Comparison of ENCODE assay signal across 8 mouse cellular contexts in genomic region chr12:87300441-87300690, GRCm38 (mm10). TPM values are rescaled to one million over a fixed set of nuclear protein-coding genes. Genes with fewer than 3 reads are reported as not detected.
DNase-seq lines count a peak whose midpoint lies in the region; ATAC-seq and TF ChIP-seq lines count a peak whose summit lies in the region.

No protein-coding gene starts in this region.

- ATAC-seq in lung, embryonic 16.5 days (ENCODE audit: low read depth): no peak
- ATAC-seq in forebrain, embryonic 12.5 days (ENCODE audit: low FRiP score): 0 out of 2 replicates have a peak, but pooled peaks have one; percentile 10

- H3K9ac ChIP-seq in lung, embryonic 16.5 days (ENCODE audit: low read length): peak overlapping the region; percentile 76
- peak overlapping the region; percentile 74; the same call in 1 of the 2 replicates for H3K9ac ChIP-seq in forebrain, embryonic 12.5 days

- H3K36me3 ChIP-seq in lung, embryonic 16.5 days (ENCODE audit: control insufficient read depth, insufficient read depth, low read length): no peaks in the 10 kb centered on the region
- H3K36me3 ChIP-seq in forebrain, embryonic 12.5 days (replicated peaks): no peaks in the 10 kb centered on the region
- H3K36me3 ChIP-seq in limb, embryonic 10.5 days: no peaks in the 10 kb centered on the region

- H3K4me2 ChIP-seq in lung, embryonic 16.5 days (ENCODE audit: low read depth, low read length): peak overlapping the region; percentile 100
- peak overlapping the region; percentile 97 for H3K4me2 ChIP-seq in forebrain, embryonic 12.5 days

- no peak for TF ChIP-seq CTCF in olfactory bulb, adult 2 months (IDR thresholded peaks at IDR 0.05; ENCODE audit: insufficient read depth, low read depth, low read length)

- TF ChIP-seq POLR2A in olfactory bulb, adult 2 months (IDR thresholded peaks at IDR 0.05; ENCODE audit: insufficient read depth, low read depth, low read length): no peak

- 2% methylated on average over 9 of the region's 9 CpGs for WGBS in lung, embryonic 16.5 days
- 1% methylated on average over 9 of the region's 9 CpGs for WGBS in forebrain, embryonic 12.5 days
- under 1% methylated on average over 9 of the region's 9 CpGs for WGBS in limb, embryonic 10.5 days
- 3% methylated on average over 9 of the region's 9 CpGs for WGBS in olfactory bulb, adult 2 months

- H3K4me3 ChIP-seq in lung, embryonic 16.5 days (ENCODE audit: low read length): peak overlapping the region; percentile 80
- H3K4me3 ChIP-seq in forebrain, embryonic 12.5 days (replicated peaks): peak overlapping the region; percentile 74
- peak overlapping the region; percentile 80 for H3K4me3 ChIP-seq in limb, embryonic 10.5 days
- peak overlapping the region; percentile 51 for H3K4me3 ChIP-seq in olfactory bulb, adult 2 months (ENCODE audit: insufficient read depth, low read depth, low read length)

- no peak overlapping the region for H3K27ac ChIP-seq in lung, embryonic 16.5 days (ENCODE audit: low read length)
- H3K27ac ChIP-seq in forebrain, embryonic 12.5 days: no peak overlapping the region
- no peak overlapping the region for H3K27ac ChIP-seq in limb, embryonic 10.5 days
- no peak overlapping the region for H3K27ac ChIP-seq in olfactory bulb, adult 2 months (ENCODE audit: insufficient read depth, low read depth, low read length)

- H3K4me1 ChIP-seq in lung, embryonic 16.5 days (replicated peaks; ENCODE audit: control insufficient read depth, insufficient read depth, low read length): peaks cover 10% of the 10 kb centered on the region; the same call in 1 of the 2 replicates
- H3K4me1 ChIP-seq in forebrain, embryonic 12.5 days: peaks cover 17% of the 10 kb centered on the region
- peaks cover 21% of the 10 kb centered on the region for H3K4me1 ChIP-seq in limb, embryonic 10.5 days
- H3K4me1 ChIP-seq in olfactory bulb, adult 2 months (ENCODE audit: control insufficient read depth, insufficient read depth, low read length): peaks cover 14% of the 10 kb centered on the region

- no peak for DNase-seq in lung, postnatal 25 days (ENCODE audit: low spot score)
- DNase-seq in limb, embryonic 10.5 days (ENCODE audit: low spot score): no peak
- no peak for DNase-seq in urinary bladder, adult 2 months (ENCODE audit: low spot score)
- DNase-seq in testis, postnatal 10 days (ENCODE audit: low spot score): no peak
- DNase-seq in thymus, adult 18-20 months: no peak

- no peaks in the 10 kb centered on the region for H3K9me3 ChIP-seq in lung, embryonic 16.5 days (ENCODE audit: control insufficient read depth, low read length)
- no peaks in the 10 kb centered on the region for H3K9me3 ChIP-seq in forebrain, embryonic 12.5 days
- H3K9me3 ChIP-seq in limb, embryonic 10.5 days (replicated peaks): no peaks in the 10 kb centered on the region

- peaks cover 7% of the 10 kb centered on the region; the same call in 1 of the 2 replicates for H3K27me3 ChIP-seq in lung, embryonic 16.5 days (ENCODE audit: control insufficient read depth, insufficient read depth, low read depth, low read length)
- H3K27me3 ChIP-seq in forebrain, embryonic 12.5 days: peaks cover 43% of the 10 kb centered on the region
- H3K27me3 ChIP-seq in limb, embryonic 10.5 days (ENCODE audit: low read depth, poor library complexity, severe bottlenecking): peaks cover 42% of the 10 kb centered on the region

RNA-seq across cellular contexts. Expression of gene Ism2, which starts 0.9 kb away (rescaled TPM):
- polyA plus RNA-seq in lung, embryonic 16.5 days (2015; fragmentation: Nextera tagmentation; extraction: Ambion mirVana): 0.92 and 1.0 TPM in 2 replicates
- polyA plus RNA-seq in forebrain, embryonic 12.5 days (2016; fragmentation: Nextera tagmentation; extraction: Ambion mirVana): 1.2 and 1.8 TPM in 2 replicates
- polyA plus RNA-seq in limb, embryonic 10.5 days (2016; fragmentation: Nextera tagmentation; extraction: Ambion mirVana): 1.0 and 1.2 TPM in 2 replicates
- not detected in 2 replicates for polyA plus RNA-seq in olfactory bulb, adult 2 months (2012; ENCODE audit: insufficient read depth, insufficient read length, low replicate concordance, missing spikeins)
- polyA plus RNA-seq in urinary bladder, adult 2 months (2012; rRNA removed): 0.26 and 0.44 TPM in 2 replicates

RNA-seq across cellular contexts. Expression of gene Ahsa1, which starts 34.1 kb away (rescaled TPM):
- 202 and 207 TPM in 2 replicates for polyA plus RNA-seq in lung, embryonic 16.5 days (2015; fragmentation: Nextera tagmentation; extraction: Ambion mirVana)
- polyA plus RNA-seq in forebrain, embryonic 12.5 days (2016; fragmentation: Nextera tagmentation; extraction: Ambion mirVana): 204 and 205 TPM in 2 replicates
- polyA plus RNA-seq in limb, embryonic 10.5 days (2016; fragmentation: Nextera tagmentation; extraction: Ambion mirVana): 294 and 332 TPM in 2 replicates
- polyA plus RNA-seq in olfactory bulb, adult 2 months (2012; ENCODE audit: insufficient read depth, insufficient read length, low replicate concordance, missing spikeins): not detected in 2 replicates
- polyA plus RNA-seq in urinary bladder, adult 2 months (2012; rRNA removed): 165 and 175 TPM in 2 replicates

RNA-seq across cellular contexts. Expression of gene Vipas39, which starts 34.3 kb away (rescaled TPM):
- polyA plus RNA-seq in lung, embryonic 16.5 days (2015; fragmentation: Nextera tagmentation; extraction: Ambion mirVana): 40.8 and 41.7 TPM in 2 replicates
- 59.7 and 62.0 TPM in 2 replicates for polyA plus RNA-seq in forebrain, embryonic 12.5 days (2016; fragmentation: Nextera tagmentation; extraction: Ambion mirVana)
- 50.5 and 56.7 TPM in 2 replicates for polyA plus RNA-seq in limb, embryonic 10.5 days (2016; fragmentation: Nextera tagmentation; extraction: Ambion mirVana)
- polyA plus RNA-seq in olfactory bulb, adult 2 months (2012; ENCODE audit: insufficient read depth, insufficient read length, low replicate concordance, missing spikeins): not detected in 2 replicates
- 37.7 and 39.7 TPM in 2 replicates for polyA plus RNA-seq in urinary bladder, adult 2 months (2012; rRNA removed)
